Mouse (Mus musculus) limb, embryonic 13.5 days (tissue): Measurements from ENCODE around the gene Vmn1r1. TPM values are rescaled to one million over a fixed set of nuclear protein-coding genes. Genes with fewer than 3 reads are reported as not detected.

Source experiments
- ATAC-seq: fragments of 200-750 bp; cut with Nextera tagmentation; 2 replicates; pipeline ENCODE4 v1.8.0; 2017; ENCODE audit warnings: low read depth, moderate number of reproducible peaks, moderate TSS enrichment; ENCODE audit not compliant: low FRiP score
- H3K27ac ChIP-seq: fragments of 300-500 bp; sonication (generic); 2 replicates; pipeline ENCODE4 v1.5.1; 2015; ENCODE audit warnings: inconsistent platforms, mild to moderate bottlenecking, moderate library complexity
- H3K27me3 ChIP-seq: fragments of 300-500 bp; sonication (generic); 2 replicates; pipeline ENCODE4 v1.6.1; 2015; ENCODE audit warnings: mild to moderate bottlenecking, inconsistent platforms
- H3K36me3 ChIP-seq: fragments of 300-500 bp; sonication (generic); 2 replicates; pipeline ENCODE4 v1.6.1; 2015; ENCODE audit warnings: inconsistent platforms, mild to moderate bottlenecking, moderate library complexity
- H3K4me1 ChIP-seq: fragments of 300-500 bp; sonication (generic); 2 replicates; pipeline ENCODE4 v1.6.1; 2015; ENCODE audit warnings: inconsistent platforms
- H3K4me2 ChIP-seq: fragments of 300-500 bp; sonication (generic); replicated peaks from 2 replicates; pipeline ENCODE4 v1.6.1; 2015; ENCODE audit warnings: inconsistent platforms, mild to moderate bottlenecking, moderate library complexity
- H3K4me3 ChIP-seq: fragments of 300-500 bp; sonication (generic); 2 replicates; pipeline ENCODE4 v1.5.1; 2015; ENCODE audit warnings: moderate library complexity, mild to moderate bottlenecking, inconsistent platforms
- H3K9ac ChIP-seq: fragments of 300-500 bp; sonication (generic); 2 replicates; pipeline ENCODE4 v1.6.1; 2015; ENCODE audit warnings: mild to moderate bottlenecking, inconsistent platforms
- H3K9me3 ChIP-seq: fragments of 300-500 bp; sonication (generic); 2 replicates; pipeline ENCODE4 v1.6.1; 2016; ENCODE audit warnings: inconsistent platforms
- WGBS: fragments of 180-500 bp; shearing (Covaris S2); methylation state at CpG from one replicate; pipeline ENCODE4 v1.1.7; 2015; 5-methylcytosine and 5-hydroxymethylcytosine counted together
- polyA plus RNA-seq: library from polyadenylated mRNA; unstranded; fragments of >200 nt; fragmentation: Nextera tagmentation; extraction: Ambion mirVana; gene quantifications from 2 replicates; pipeline ENCODE4 v1.2.1, GENCODE M21; 2015

Vmn1r1 gene
- polyA plus RNA-seq, 1 experiment from 2014 or later = not detected

GRCm38 (mm10) chr1:182124506-182124905, 39.8 kb downstream of the Vmn1r1 start, which contains the start of gene Srp9:
Srp9 (plus strand) TSS chr1:182124737.
- Histone ChIP-seq H3K27me3 (no peaks in the 10 kb centered on the region), H3K36me3 (peaks cover 21% of the 10 kb centered on the region), H3K4me3 (peak within 1 kb of the TSS; percentile 88), H3K9me3 (no peaks in the 10 kb centered on the region), H3K4me1 (peaks cover 16% of the 10 kb centered on the region), H3K27ac (peak within 1 kb of the TSS; percentile 75; the same call in 1 of the 2 replicates), H3K9ac (peak within 1 kb of the TSS; percentile 82), H3K4me2 (peak within 1 kb of the TSS; percentile 77)
- under 1% methylated on average over 37 of the region's 37 CpGs for WGBS
- peak; percentile 97 for ATAC-seq

- H3K9me3 ChIP-seq = no peaks in the 10 kb centered on the region
- 81% methylated on average over 4 of the region's 4 CpGs for WGBS
- peaks cover 16% of the 10 kb centered on the region for H3K4me1 ChIP-seq
- no peak overlapping the region for H3K4me3 ChIP-seq
- no peak overlapping the region for H3K9ac ChIP-seq
- H3K27ac ChIP-seq = no peak overlapping the region
- peaks cover 2% of the 10 kb centered on the region for H3K36me3 ChIP-seq
- ATAC-seq = no peak
- no peaks in the 10 kb centered on the region for H3K27me3 ChIP-seq
- no peak overlapping the region for H3K4me2 ChIP-seq
Measured at GRCm38 (mm10) chr1:182122413-182122812, 41.9 kb downstream of the Vmn1r1 start.

GRCm38 (mm10) chr1:182115651-182116408, 48.5 kb downstream of the Vmn1r1 start:
- Histone ChIP-seq H3K4me1 (peaks cover 46% of the 10 kb centered on the region), H3K36me3 (no peaks in the 10 kb centered on the region), H3K4me3 (no peak overlapping the region), H3K9ac (no peak overlapping the region), H3K27me3 (peaks cover 7% of the 10 kb centered on the region; the same call in 1 of the 2 replicates), H3K27ac (no peak overlapping the region), H3K4me2 (peak overlapping the region; percentile 9; the same call in 1 of the 2 replicates), H3K9me3 (no peaks in the 10 kb centered on the region)
- peak; percentile 72 for ATAC-seq
- WGBS = 31% methylated on average over 7 of the region's 7 CpGs

GRCm38 (mm10) chr1:182115197-182115596, 49.1 kb downstream of the Vmn1r1 start:
- no peak overlapping the region for H3K27ac ChIP-seq
- no peaks in the 10 kb centered on the region for H3K9me3 ChIP-seq
- H3K36me3 ChIP-seq = no peaks in the 10 kb centered on the region
- 19% methylated on average over 5 of the region's 5 CpGs for WGBS
- peaks cover 53% of the 10 kb centered on the region for H3K4me1 ChIP-seq
- peaks cover 7% of the 10 kb centered on the region; the same call in 1 of the 2 replicates for H3K27me3 ChIP-seq
- H3K4me2 ChIP-seq = peak overlapping the region; percentile 9; the same call in 1 of the 2 replicates
- no peak overlapping the region for H3K9ac ChIP-seq
- H3K4me3 ChIP-seq = no peak overlapping the region
- ATAC-seq = no peak

- Histone ChIP-seq H3K4me3 (no peak overlapping the region), H3K9ac (no peak overlapping the region), H3K9me3 (no peaks in the 10 kb centered on the region), H3K4me1 (peaks cover 54% of the 10 kb centered on the region), H3K27me3 (peaks cover 7% of the 10 kb centered on the region; the same call in 1 of the 2 replicates), H3K4me2 (no peak overlapping the region; the same call in 1 of the 2 replicates), H3K36me3 (no peaks in the 10 kb centered on the region), H3K27ac (no peak overlapping the region)
- 28% methylated on average over 19 of the region's 19 CpGs for WGBS
- ATAC-seq = no peak
Measured at GRCm38 (mm10) chr1:182113587-182114500, 50.4 kb downstream of the Vmn1r1 start.

GRCm38 (mm10) chr1:182113131-182113530, 51.2 kb downstream of the Vmn1r1 start:
- H3K27me3 ChIP-seq = peaks cover 7% of the 10 kb centered on the region; the same call in 1 of the 2 replicates
- 90% methylated on average over 11 of the region's 11 CpGs for WGBS
- H3K36me3 ChIP-seq = no peaks in the 10 kb centered on the region
- no peak for ATAC-seq
- H3K4me3 ChIP-seq = no peak overlapping the region
- H3K9ac ChIP-seq = no peak overlapping the region
- H3K27ac ChIP-seq = no peak overlapping the region
- H3K4me2 ChIP-seq = no peak overlapping the region
- H3K4me1 ChIP-seq = peaks cover 60% of the 10 kb centered on the region
- H3K9me3 ChIP-seq = no peaks in the 10 kb centered on the region

- ATAC-seq = no peak
- Histone ChIP-seq H3K27ac (no peak overlapping the region), H3K36me3 (no peaks in the 10 kb centered on the region), H3K9ac (no peak overlapping the region), H3K4me2 (0 out of 2 replicates have a peak overlapping the region, but pooled peaks have one; percentile 1), H3K4me1 (peaks cover 68% of the 10 kb centered on the region), H3K27me3 (peaks cover 7% of the 10 kb centered on the region; the same call in 1 of the 2 replicates), H3K4me3 (no peak overlapping the region), H3K9me3 (no peaks in the 10 kb centered on the region)
- 90% methylated on average over 15 of the region's 15 CpGs for WGBS
Measured at GRCm38 (mm10) chr1:182112385-182112784, 51.9 kb downstream of the Vmn1r1 start.

GRCm38 (mm10) chr1:182111386-182112317, 52.6 kb downstream of the Vmn1r1 start:
- no peak overlapping the region for H3K4me3 ChIP-seq
- 0 out of 2 replicates have a peak overlapping the region, but pooled peaks have one; percentile 1 for H3K4me2 ChIP-seq
- ATAC-seq = no peak
- no peaks in the 10 kb centered on the region for H3K9me3 ChIP-seq
- peaks cover 70% of the 10 kb centered on the region for H3K4me1 ChIP-seq
- 57% methylated on average over 14 of the region's 14 CpGs for WGBS
- H3K9ac ChIP-seq = no peak overlapping the region
- peaks cover 7% of the 10 kb centered on the region; the same call in 1 of the 2 replicates for H3K27me3 ChIP-seq
- H3K27ac ChIP-seq = no peak overlapping the region
- H3K36me3 ChIP-seq = no peaks in the 10 kb centered on the region

GRCm38 (mm10) chr1:182110708-182111385, 53.4 kb downstream of the Vmn1r1 start:
- Histone ChIP-seq H3K4me3 (no peak overlapping the region), H3K4me2 (0 out of 2 replicates have a peak overlapping the region, but pooled peaks have one; percentile 1), H3K27ac (peak overlapping the region; percentile 39; the same call in 1 of the 2 replicates), H3K9ac (no peak overlapping the region), H3K9me3 (no peaks in the 10 kb centered on the region), H3K36me3 (no peaks in the 10 kb centered on the region), H3K27me3 (peaks cover 7% of the 10 kb centered on the region; the same call in 1 of the 2 replicates), H3K4me1 (peaks cover 64% of the 10 kb centered on the region)
- ATAC-seq = no peak
- 42% methylated on average over 15 of the region's 15 CpGs for WGBS

GRCm38 (mm10) chr1:182110185-182110584, 54.1 kb downstream of the Vmn1r1 start:
- peaks cover 61% of the 10 kb centered on the region for H3K4me1 ChIP-seq
- H3K4me3 ChIP-seq = no peak overlapping the region
- no peak overlapping the region for H3K4me2 ChIP-seq
- no peak overlapping the region for H3K27ac ChIP-seq
- no peak overlapping the region for H3K9ac ChIP-seq
- 75% methylated on average over 11 of the region's 11 CpGs for WGBS
- no peaks in the 10 kb centered on the region for H3K9me3 ChIP-seq
- H3K27me3 ChIP-seq = peaks cover 7% of the 10 kb centered on the region; the same call in 1 of the 2 replicates
- H3K36me3 ChIP-seq = no peaks in the 10 kb centered on the region
- no peak for ATAC-seq
